In the genomic region with DNA sequence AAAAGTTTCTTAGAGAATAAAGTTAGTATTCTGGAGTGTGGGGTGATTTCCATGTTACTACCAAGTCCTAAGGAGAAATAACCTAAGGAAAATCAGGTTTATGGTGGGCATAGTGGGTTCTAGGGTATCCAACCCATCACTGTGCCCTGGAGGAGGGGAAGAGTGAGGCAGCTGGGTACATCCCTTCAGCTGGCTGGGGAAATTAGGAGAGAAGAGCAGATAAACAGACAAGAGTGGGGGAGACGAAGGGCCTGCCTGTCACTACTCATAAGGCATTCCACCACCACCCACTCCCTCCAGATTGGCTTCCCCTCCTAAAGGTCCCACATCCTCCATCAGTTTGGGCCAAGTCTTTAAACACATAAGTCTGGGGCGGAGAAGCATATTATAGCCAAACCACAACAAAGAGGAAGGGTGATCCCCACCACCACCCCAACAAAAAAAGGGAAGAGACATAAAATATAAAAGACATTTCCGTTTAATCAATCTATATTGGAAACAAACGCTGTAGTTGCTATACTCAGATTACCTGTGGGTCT, we compare ENCODE assay signal across 15 mouse cellular contexts.
DNase-seq lines count a peak whose midpoint lies in the region; ATAC-seq and TF ChIP-seq lines count a peak whose summit lies in the region.
"Had no signal": no experiment of that assay in that cellular context is flagged by ENCODE, and none has a peak within 500 bp of the region (broad histone marks: within the 10 kb centered on the region; RNA-seq: fewer than 3 reads in every experiment).

No protein-coding gene starts in this region.

- no peak for TF ChIP-seq EP300 in liver, postnatal 0 days (IDR thresholded peaks at IDR 0.05; ENCODE audit: low read depth)

- 45% methylated on average over 4 of the region's 4 CpGs for WGBS in liver, embryonic 12.5 days (ENCODE audit: insufficient replicate concordance)
- 37% methylated on average over 4 of the region's 4 CpGs for WGBS in liver, postnatal 0 days (ENCODE audit: insufficient replicate concordance)
- 26% methylated on average over 4 of the region's 4 CpGs for WGBS in liver, embryonic 16.5 days (ENCODE audit: insufficient replicate concordance)

- no peak for DNase-seq in liver, postnatal 0 days
- peak; percentile 1 for DNase-seq in T-cell, adult 2 months (ENCODE audit: low spot score)
- no peak for DNase-seq in layer of hippocampus, postnatal 36 days
- no peak for DNase-seq in spleen, postnatal 4 days (ENCODE audit: low spot score in 2 of 2)
- no peak for DNase-seq in right cerebral cortex, postnatal 25 days
- DNase-seq: cerebellum, adult 18-20 months; retina, postnatal 1 day had no signal

- H3K27ac ChIP-seq in liver, embryonic 12.5 days: peak overlapping the region; percentile 63
- H3K27ac ChIP-seq in liver, postnatal 0 days (ENCODE audit: low read depth): no peak overlapping the region
- no peak overlapping the region; the same call in 1 of the 2 replicates for H3K27ac ChIP-seq in liver, embryonic 16.5 days (ENCODE audit: low read length)
- H3K27ac ChIP-seq: hindbrain, embryonic 15.5 days; kidney, embryonic 15.5 days; midbrain, embryonic 13.5 days; neural tube, embryonic 13.5 days had no signal

- H3K9ac ChIP-seq in liver, embryonic 12.5 days: no peak overlapping the region
- H3K9ac ChIP-seq in liver, postnatal 0 days (replicated peaks): no peak overlapping the region
- no peak overlapping the region for H3K9ac ChIP-seq in liver, embryonic 16.5 days (ENCODE audit: low read depth, low read length)
- H3K9ac ChIP-seq: hindbrain, embryonic 15.5 days; kidney, embryonic 15.5 days; midbrain, embryonic 13.5 days; neural tube, embryonic 13.5 days had no signal

- H3K36me3 ChIP-seq in liver, embryonic 12.5 days: no peaks in the 10 kb centered on the region
- H3K36me3 ChIP-seq in liver, postnatal 0 days (replicated peaks; ENCODE audit: insufficient read depth, low read length): no peaks in the 10 kb centered on the region
- H3K36me3 ChIP-seq in liver, embryonic 16.5 days (ENCODE audit: control insufficient read depth, insufficient read depth): no peaks in the 10 kb centered on the region
- H3K36me3 ChIP-seq: hindbrain, embryonic 15.5 days; kidney, embryonic 15.5 days; neural tube, embryonic 13.5 days had no signal

- H3K27me3 ChIP-seq in liver, embryonic 12.5 days (replicated peaks): no peaks in the 10 kb centered on the region
- no peaks in the 10 kb centered on the region for H3K27me3 ChIP-seq in liver, postnatal 0 days (ENCODE audit: insufficient read depth, low read length)
- no peaks in the 10 kb centered on the region for H3K27me3 ChIP-seq in liver, embryonic 16.5 days (ENCODE audit: control insufficient read depth, insufficient read depth, low read depth, low read length)
- H3K27me3 ChIP-seq: hindbrain, embryonic 15.5 days; kidney, embryonic 15.5 days; midbrain, embryonic 13.5 days; neural tube, embryonic 13.5 days had no signal

- ATAC-seq in liver, embryonic 12.5 days: peak; percentile 74
- ATAC-seq in liver, postnatal 0 days: no peak
- peak; percentile 97 for ATAC-seq in granulocyte monocyte progenitor cell, adult 5-6 weeks (replicated peaks; ENCODE audit: poor library complexity, severe bottlenecking)
- ATAC-seq in liver, embryonic 16.5 days (ENCODE audit: low read depth): peak; percentile 54
- ATAC-seq: lung, postnatal 0 days; midbrain, embryonic 13.5 days had no signal

- TF ChIP-seq CTCF in liver, postnatal 0 days (IDR thresholded peaks at IDR 0.05; ENCODE audit: low read depth): no peak

- H3K4me2 ChIP-seq in liver, embryonic 12.5 days: peak overlapping the region; percentile 48; the same call in 1 of the 2 replicates
- H3K4me2 ChIP-seq in liver, postnatal 0 days (ENCODE audit: low read depth, low read length): no peak overlapping the region
- H3K4me2 ChIP-seq in liver, embryonic 16.5 days (ENCODE audit: low read depth, low read length): peak overlapping the region; percentile 18; the same call in 1 of the 2 replicates
- H3K4me2 ChIP-seq: hindbrain, embryonic 15.5 days; kidney, embryonic 15.5 days; midbrain, embryonic 13.5 days; neural tube, embryonic 13.5 days had no signal

- H3K9me3 ChIP-seq in liver, embryonic 12.5 days (replicated peaks): no peaks in the 10 kb centered on the region
- H3K9me3 ChIP-seq in liver, postnatal 0 days (ENCODE audit: low read length): no peaks in the 10 kb centered on the region
- no peaks in the 10 kb centered on the region for H3K9me3 ChIP-seq in liver, embryonic 16.5 days (replicated peaks; ENCODE audit: control insufficient read depth, low read length)
- H3K9me3 ChIP-seq: hindbrain, embryonic 15.5 days; kidney, embryonic 15.5 days; midbrain, embryonic 13.5 days; neural tube, embryonic 13.5 days had no signal

- no peak overlapping the region for H3K4me3 ChIP-seq in liver, embryonic 12.5 days
- H3K4me3 ChIP-seq in liver, postnatal 0 days (ENCODE audit: low read depth, low read length): no peak overlapping the region
- H3K4me3 ChIP-seq in liver, embryonic 16.5 days (ENCODE audit: low read depth, low read length): no peak overlapping the region
- H3K4me3 ChIP-seq: hindbrain, embryonic 15.5 days; kidney, embryonic 15.5 days; midbrain, embryonic 13.5 days; neural tube, embryonic 13.5 days had no signal

- peaks cover 28% of the 10 kb centered on the region for H3K4me1 ChIP-seq in liver, embryonic 12.5 days
- no peaks in the 10 kb centered on the region; the same call in 1 of the 2 replicates for H3K4me1 ChIP-seq in liver, postnatal 0 days (ENCODE audit: insufficient read depth)
- peaks cover 10% of the 10 kb centered on the region for H3K4me1 ChIP-seq in liver, embryonic 16.5 days (ENCODE audit: control insufficient read depth, low read depth, low read length)
